Mouse (Mus musculus) CD4-positive, CD25-positive, alpha-beta regulatory T cell, adult 2 months (primary cell): ENCODE measurements around the gene Fam169b.

Experiments
- DNase-seq: peaks from one replicate; pipeline ENCODE4 v3.0.0-alpha.2; 2012; ENCODE audit warnings: low read depth, low spot score

Fam169b gene

GRCm38 (mm10) chr7:68395707-68396333 lies 122.2 kb downstream of the Fam169b start:
- no peak for DNase-seq

GRCm38 (mm10) chr7:68400516-68400915 lies 126.9 kb downstream of the Fam169b start:
- DNase-seq: no peak

GRCm38 (mm10) chr7:68408611-68409010 lies 135.0 kb downstream of the Fam169b start:
- no peak for DNase-seq
